In genomic region chr17:27421837-27422236, GRCm38 (mm10) we compare ENCODE assay signal across 10 mouse cellular contexts.
DNase-seq lines count a peak whose midpoint lies in the region; ATAC-seq and TF ChIP-seq lines count a peak whose summit lies in the region.
"Had no signal": no experiment of that assay in that cellular context is flagged by ENCODE, and none has a peak within 500 bp of the region (broad histone marks: within the 10 kb centered on the region; RNA-seq: fewer than 3 reads in every experiment).

No protein-coding gene starts in this region.

- WGBS in forebrain, embryonic 12.5 days, result 22% methylated on average over 8 of the region's 8 CpGs
- WGBS in limb, embryonic 14.5 days, result 19% methylated on average over 8 of the region's 8 CpGs

- ATAC-seq in forebrain, embryonic 12.5 days (ENCODE audit: low FRiP score), result peak; percentile 34; the same call in 1 of the 2 replicates
- peak; percentile 48 for ATAC-seq in limb, embryonic 14.5 days (ENCODE audit: low FRiP score, low read depth)

- no peaks in the 10 kb centered on the region for H3K36me3 ChIP-seq in forebrain, embryonic 12.5 days (replicated peaks)
- no peaks in the 10 kb centered on the region for H3K36me3 ChIP-seq in limb, embryonic 14.5 days (ENCODE audit: control insufficient read depth, insufficient read depth, low read length)

- TF ChIP-seq POLR2A in limb, embryonic 14.5 days (IDR thresholded peaks at IDR 0.05; ENCODE audit: borderline replicate concordance, extremely low read depth, insufficient read depth, insufficient read length), result no peak

- H3K27ac ChIP-seq in forebrain, embryonic 12.5 days, result peak overlapping the region; percentile 84
- H3K27ac ChIP-seq in limb, embryonic 14.5 days (replicated peaks; ENCODE audit: low read depth, low read length), result peak overlapping the region; percentile 78

- DNase-seq in embryo, embryonic 10 days (ENCODE audit: low spot score), result peak; percentile 21
- no peak for DNase-seq in embryo, embryonic 9.5 days (ENCODE audit: extremely low spot score)
- peak; percentile 12 for DNase-seq in MN1 (ENCODE audit: low spot score)
- peak; percentile 41 for DNase-seq in limb, embryonic 14.5 days (ENCODE audit: low spot score)
- DNase-seq in c-Kit-positive CD71-positive TER-119-positive erythroid progenitor cells, embryonic 14.5 days (ENCODE audit: low spot score), result no peak
- no peak for DNase-seq in thymus, adult 18-20 months
- DNase-seq in frontal cortex, postnatal 36 days (ENCODE audit: low spot score in 2 of 2), result no peak
- DNase-seq: kidney, adult 18-20 months; left cerebral cortex, postnatal 4 days had no signal

- H3K9me3 ChIP-seq in forebrain, embryonic 12.5 days, result no peaks in the 10 kb centered on the region
- H3K9me3 ChIP-seq in limb, embryonic 14.5 days (ENCODE audit: control insufficient read depth, low read length), result no peaks in the 10 kb centered on the region

- no peak overlapping the region for H3K4me3 ChIP-seq in forebrain, embryonic 12.5 days (replicated peaks)
- H3K4me3 ChIP-seq in limb, embryonic 14.5 days (replicated peaks; ENCODE audit: low read length), result 0 out of 2 replicates have a peak overlapping the region, but pooled peaks have one; percentile 7

- H3K4me2 ChIP-seq in forebrain, embryonic 12.5 days, result peak overlapping the region; percentile 37
- peak overlapping the region; percentile 37 for H3K4me2 ChIP-seq in limb, embryonic 14.5 days (replicated peaks; ENCODE audit: low read depth, low read length, severe bottlenecking)

- H3K4me1 ChIP-seq in forebrain, embryonic 12.5 days, result peaks cover 29% of the 10 kb centered on the region
- peaks cover 29% of the 10 kb centered on the region for H3K4me1 ChIP-seq in limb, embryonic 14.5 days (ENCODE audit: control insufficient read depth, insufficient read depth, low read length)

- H3K9ac ChIP-seq in forebrain, embryonic 12.5 days, result no peak overlapping the region
- peak overlapping the region; percentile 7; the same call in 1 of the 2 replicates for H3K9ac ChIP-seq in limb, embryonic 14.5 days (ENCODE audit: low read depth, low read length, severe bottlenecking)

- peaks cover 76% of the 10 kb centered on the region for H3K27me3 ChIP-seq in forebrain, embryonic 12.5 days
- H3K27me3 ChIP-seq in limb, embryonic 14.5 days (ENCODE audit: control insufficient read depth, insufficient read depth, low read length), result no peaks in the 10 kb centered on the region

Comparison
In these comparisons a context has a peak if more than half of its experiments do, and no peak if none do; other contexts are left out.
1. DNase-seq: peak in embryo, embryonic 10 days (single experiment), MN1 (single experiment) and limb, embryonic 14.5 days (single experiment); none in embryo, embryonic 9.5 days (single experiment), c-Kit-positive CD71-positive TER-119-positive erythroid progenitor cells, embryonic 14.5 days (single experiment), thymus, adult 18-20 months (0 of 2) and frontal cortex, postnatal 36 days (0 of 2).